Mouse (Mus musculus) lung, postnatal 10 days (tissue): ENCODE results near the gene Itch.
"Not testable (repeated sequence)": the region's sequence is repeated elsewhere in the genome, so short reads cannot be mapped to it uniquely, and the experiment has no call there.

Experiments used
- DNase-seq: peaks from one replicate; pipeline ENCODE4 v3.0.0; 2021

Itch gene

GRCm38 (mm10) chr2:155133011-155133976 is at the start of gene Itch:
Itch (plus strand) TSS chr2:155133509.
- DNase-seq: peak; percentile 95

GRCm38 (mm10) chr2:155084546-155084945 is 48.8 kb upstream of the Itch start:
- no peak for DNase-seq

- peak; percentile 58 for DNase-seq
Observed at GRCm38 (mm10) chr2:155086328-155086727, 47.0 kb upstream of the Itch start.

DNA sequence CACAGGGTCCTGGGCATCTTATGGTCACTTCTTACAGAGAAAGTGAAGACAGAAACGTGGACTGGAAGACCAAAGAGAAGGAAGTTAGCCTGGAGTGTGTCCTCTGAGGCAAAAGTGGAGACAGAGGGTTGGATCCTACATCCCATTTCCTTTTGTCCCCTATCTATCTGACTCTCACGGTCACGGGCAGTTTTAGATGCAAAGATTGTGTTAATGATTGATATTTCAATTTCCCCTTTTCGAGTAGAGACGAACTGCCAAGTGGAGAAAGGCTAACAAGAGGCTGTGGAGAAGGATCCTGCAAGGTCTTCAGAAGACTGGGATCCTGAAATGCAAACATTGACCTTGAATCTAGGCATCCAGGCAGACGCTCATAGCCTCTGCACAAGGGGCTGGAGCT is 45.0 kb upstream of the Itch start:
- no peak for DNase-seq

- peak; percentile 14 for DNase-seq
Observed at GRCm38 (mm10) chr2:155090909-155091742, 42.2 kb upstream of the Itch start.

DNA sequence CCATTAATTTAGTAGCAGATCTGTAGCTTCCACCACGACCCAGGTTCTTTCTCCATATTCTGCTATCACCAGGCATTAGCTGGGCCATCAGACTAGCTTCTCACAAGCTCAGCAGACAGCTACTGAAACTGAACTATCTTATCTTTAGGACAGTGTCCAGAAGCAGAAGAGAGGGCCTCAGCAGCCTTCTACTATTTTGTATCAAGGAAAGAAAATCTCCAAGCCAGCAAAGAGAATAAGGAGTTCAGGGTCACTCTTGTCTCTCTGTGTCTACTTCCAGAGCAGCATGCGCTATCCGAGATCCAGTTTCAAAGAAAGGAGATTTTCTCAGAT is 41.6 kb upstream of the Itch start:
- DNase-seq: no peak

GRCm38 (mm10) chr2:155093418-155093817 is 39.9 kb upstream of the Itch start:
- DNase-seq: no peak

DNA sequence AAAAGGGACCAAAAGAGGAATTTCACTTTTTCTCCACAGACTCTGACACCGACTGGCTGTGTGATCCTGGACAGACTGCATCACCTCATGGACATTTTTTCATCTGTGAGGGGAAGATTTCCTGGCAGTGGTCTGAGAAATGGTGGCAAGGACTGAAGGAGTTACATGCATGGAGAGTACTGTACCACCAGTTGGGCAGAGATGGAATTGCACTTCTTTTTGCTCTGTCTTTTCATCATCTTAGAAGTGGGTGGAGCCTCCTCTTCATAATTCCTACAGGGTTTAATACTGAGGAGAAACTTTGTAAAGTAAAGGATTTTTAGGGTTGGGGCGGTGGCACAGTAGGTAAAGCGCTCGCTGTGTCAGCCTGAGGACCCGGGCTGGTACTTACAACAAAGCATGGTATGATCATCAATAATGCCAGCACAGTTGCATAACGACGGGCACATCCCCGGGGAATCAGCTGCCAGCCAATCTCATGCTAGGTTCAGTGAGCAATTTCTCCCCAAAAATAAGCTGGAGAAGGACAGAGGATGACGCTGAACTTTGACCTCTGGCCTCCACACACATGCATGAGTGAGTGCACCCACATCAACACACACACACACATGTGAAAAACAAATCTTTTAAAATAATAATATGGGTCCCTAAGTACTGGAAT is 34.5 kb upstream of the Itch start:
- DNase-seq: peak; percentile 59

GRCm38 (mm10) chr2:155099421-155099820 is 33.9 kb upstream of the Itch start:
- peak; percentile 14 for DNase-seq

DNA sequence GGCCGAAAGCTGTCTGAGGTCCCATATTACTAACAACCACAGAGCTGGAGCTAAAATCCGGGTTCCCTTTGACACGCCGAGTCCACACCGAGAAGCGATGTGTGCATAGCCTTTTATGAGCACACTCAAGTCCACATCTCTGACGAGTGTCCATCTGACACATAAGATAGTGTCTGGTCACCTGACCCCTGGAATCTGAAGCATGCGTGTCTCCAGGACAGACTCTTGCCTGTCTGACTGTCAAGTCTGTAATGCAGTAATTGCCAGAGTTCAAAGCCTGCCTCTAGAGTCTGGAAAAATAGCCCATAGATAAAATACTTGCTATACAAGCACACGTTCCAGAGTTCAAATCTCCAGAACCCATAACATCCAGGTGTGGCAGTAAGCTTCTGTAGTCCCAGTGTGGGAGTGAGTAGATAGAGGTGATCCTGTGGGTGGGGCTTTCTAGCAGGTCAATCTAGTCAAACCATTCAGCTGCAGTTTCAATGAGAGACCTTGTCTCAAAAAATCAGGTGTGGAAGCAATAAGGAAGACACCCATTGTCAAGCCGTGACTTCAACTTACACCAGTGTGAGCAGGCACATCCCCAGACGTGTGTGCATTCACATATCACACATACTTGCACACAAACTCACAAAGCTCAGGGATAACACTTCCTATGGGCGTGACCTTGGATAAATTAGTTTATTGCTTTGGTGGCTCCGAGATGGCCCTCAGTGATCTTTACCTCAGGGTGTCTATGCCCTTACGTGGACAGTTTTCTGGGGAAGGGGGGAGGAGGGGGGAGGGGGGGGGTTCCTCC is 33.1 kb upstream of the Itch start:
- DNase-seq: no peak

DNA sequence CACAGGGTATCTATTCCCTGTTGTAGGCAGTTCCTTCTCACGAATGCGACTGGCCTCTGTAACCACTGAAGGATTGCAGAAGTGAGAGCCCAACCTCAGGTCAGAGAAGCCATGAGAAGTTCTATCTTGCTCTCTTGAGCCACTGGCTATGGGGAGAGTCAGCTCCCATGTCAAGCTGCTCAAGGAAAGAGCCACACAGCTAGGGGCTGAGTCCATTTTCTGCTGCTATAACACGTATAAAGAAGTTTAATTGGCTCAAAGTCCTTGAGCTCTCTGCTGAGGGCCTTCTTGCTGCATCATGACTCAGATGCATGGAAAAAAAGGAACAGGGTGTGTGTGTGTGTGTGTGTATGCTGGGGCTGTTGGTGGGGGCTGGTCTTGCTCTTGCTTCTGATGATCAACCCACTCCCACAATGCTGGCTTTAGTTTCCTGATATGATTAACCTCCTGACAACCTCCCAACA is 32.5 kb upstream of the Itch start:
- DNase-seq: no peak

DNA sequence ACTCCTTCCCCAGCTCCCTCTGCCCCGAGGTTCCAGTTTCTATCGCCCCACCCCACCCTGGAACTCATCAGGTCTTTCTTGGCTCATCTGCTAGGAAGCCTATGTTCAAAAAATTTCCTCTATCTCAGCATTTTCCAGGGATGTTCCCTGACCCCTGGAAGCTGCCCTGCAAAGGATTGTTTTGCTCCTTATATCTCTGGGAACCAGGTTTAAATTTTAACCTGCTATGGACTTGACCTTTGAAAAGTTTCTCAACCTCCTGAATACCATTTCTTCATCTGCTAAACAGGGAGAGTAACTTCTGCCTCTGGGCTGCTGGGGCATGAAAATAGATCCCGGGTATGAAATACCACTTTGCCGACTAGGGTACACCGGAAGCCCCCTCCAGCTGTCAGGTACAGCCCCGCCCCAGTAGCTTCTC is 31.5 kb upstream of the Itch start:
- no peak for DNase-seq

- no peak for DNase-seq
Observed at GRCm38 (mm10) chr2:155103607-155104006, 29.7 kb upstream of the Itch start.

- not testable (repeated sequence) for DNase-seq
Observed at GRCm38 (mm10) chr2:155107276-155107675, 26.0 kb upstream of the Itch start.

GRCm38 (mm10) chr2:155115216-155115830 is 18.0 kb upstream of the Itch start:
- DNase-seq: no peak

GRCm38 (mm10) chr2:155133977-155134860 is 910 bp downstream of the Itch start:
- peak; percentile 42 for DNase-seq

DNA sequence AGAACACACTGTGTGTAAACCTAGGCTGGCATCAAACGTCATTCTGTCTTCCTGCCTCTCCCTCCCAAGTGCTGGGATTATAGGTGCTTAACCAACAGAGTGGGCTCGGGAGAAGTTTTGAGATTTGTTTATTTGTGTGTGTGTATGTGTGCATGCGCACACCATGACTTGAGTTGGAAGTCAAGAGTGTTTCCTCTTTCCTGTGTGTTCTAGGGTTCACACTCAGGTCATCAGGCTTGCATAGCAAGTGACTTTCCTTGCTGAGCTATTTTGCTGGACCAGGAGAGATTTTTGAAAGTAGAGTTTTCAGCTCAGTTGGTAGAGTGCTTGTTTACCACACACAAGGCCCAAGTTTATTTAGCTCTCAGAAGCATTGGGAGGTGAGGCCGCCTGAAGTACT is 1.8 kb downstream of the Itch start:
- DNase-seq: peak; percentile 16

GRCm38 (mm10) chr2:155135534-155135933 is 2.2 kb downstream of the Itch start:
- no peak for DNase-seq

DNA sequence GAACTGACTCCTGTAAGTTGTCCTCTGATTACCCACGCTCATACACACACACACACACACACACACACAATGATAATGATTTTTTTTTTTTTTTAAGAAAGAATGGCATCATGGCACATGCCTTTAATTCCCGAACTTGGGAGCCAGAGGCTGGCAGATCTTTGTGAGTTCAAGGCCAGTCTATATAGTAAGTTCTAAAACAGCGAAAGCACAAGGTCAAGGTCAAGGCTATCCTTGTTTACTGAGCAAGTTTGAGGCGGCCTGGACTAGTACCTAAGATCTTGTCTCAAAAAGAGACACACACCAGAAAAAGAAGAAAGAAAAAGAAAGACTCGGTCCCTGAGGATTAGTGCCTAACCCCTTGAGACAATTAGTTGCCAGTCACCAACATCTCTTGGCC is 7.7 kb downstream of the Itch start:
- DNase-seq: no peak

- no peak for DNase-seq
Observed at GRCm38 (mm10) chr2:155142025-155142555, 8.8 kb downstream of the Itch start.
